Mouse (Mus musculus) liver, embryonic 14.5 days (tissue): Measurements from ENCODE around the gene Iqcc.

Experiments
- CTCF ChIP-seq: IDR thresholded peaks from 2 replicates; pipeline ENCODE4 v1.5.1; 2016; ENCODE audit warnings: antibody characterized with exemption, low read depth, control low read depth
- EP300 ChIP-seq: IDR thresholded peaks from 2 replicates; pipeline ENCODE4 v1.6.1; 2016; ENCODE audit warnings: antibody characterized with exemption, low read depth

GRCm38 (mm10) chr4:129609139-129609631 lies 9.7 kb downstream of the Iqcc start:
- TF ChIP-seq CTCF: no peak
- TF ChIP-seq EP300: no peak
